Mouse (Mus musculus): Measurements from ENCODE around the gene Gm17334.

Gene Gm17334

GRCm38 (mm10) chr11:53796409-53797151 lies 23.6 kb upstream of the Gm17334 start:
- no peak for DNase-seq

GRCm38 (mm10) chr11:53795813-53796212 lies 22.8 kb upstream of the Gm17334 start:
- DNase-seq = no peak

- DNase-seq = peak; percentile 53 to 56
Measured at GRCm38 (mm10) chr11:53794671-53795557, 21.9 kb upstream of the Gm17334 start.

GRCm38 (mm10) chr11:53794015-53794414 lies 21.0 kb upstream of the Gm17334 start:
- peak in 1 of 2 experiments; percentile 55 for DNase-seq

- DNase-seq = no peak
Measured at GRCm38 (mm10) chr11:53792986-53793385, 20.0 kb upstream of the Gm17334 start.

- DNase-seq = no peak
Measured at GRCm38 (mm10) chr11:53789277-53789676, 16.3 kb upstream of the Gm17334 start.

GRCm38 (mm10) chr11:53788196-53788595 lies 15.2 kb upstream of the Gm17334 start:
- no peak for DNase-seq

- DNase-seq = no peak
Measured at GRCm38 (mm10) chr11:53786058-53787031, 13.4 kb upstream of the Gm17334 start.

GRCm38 (mm10) chr11:53785311-53785936 lies 12.4 kb upstream of the Gm17334 start:
- no peak for DNase-seq

GRCm38 (mm10) chr11:53783288-53783687 lies 10.3 kb upstream of the Gm17334 start:
- DNase-seq = no peak

GRCm38 (mm10) chr11:53781964-53782363 lies 9.0 kb upstream of the Gm17334 start:
- no peak for DNase-seq

- no peak for DNase-seq
Measured at GRCm38 (mm10) chr11:53781201-53781775, 8.3 kb upstream of the Gm17334 start.

GRCm38 (mm10) chr11:53780262-53780661 lies 7.3 kb upstream of the Gm17334 start:
- no peak for DNase-seq

GRCm38 (mm10) chr11:53779808-53780207 lies 6.8 kb upstream of the Gm17334 start:
- no peak for DNase-seq

- no peak for DNase-seq
Measured at GRCm38 (mm10) chr11:53778455-53778854, 5.5 kb upstream of the Gm17334 start.

GRCm38 (mm10) chr11:53777736-53778135 lies 4.7 kb upstream of the Gm17334 start:
- DNase-seq = no peak

- no peak for DNase-seq
Measured at GRCm38 (mm10) chr11:53774659-53775255, 1.8 kb upstream of the Gm17334 start.

- no peak for DNase-seq
Measured at GRCm38 (mm10) chr11:53773641-53774360, 814 bp upstream of the Gm17334 start.

GRCm38 (mm10) chr11:53772536-53772935 lies 451 bp downstream of the Gm17334 start:
- no peak for DNase-seq

- DNase-seq = no peak
Measured at GRCm38 (mm10) chr11:53771001-53771744, 1.8 kb downstream of the Gm17334 start.

Data from spleen, adult 18-20 months (tissue).